Mouse (Mus musculus) liver, postnatal 0 days (tissue): ENCODE data around the gene Slc6a5. TPM values are rescaled to one million over a fixed set of nuclear protein-coding genes. Genes with fewer than 3 reads are reported as not detected.

Source experiments
- ATAC-seq: fragments of 200-750 bp; cut with Nextera tagmentation; 2 replicates; pipeline ENCODE4 v1.8.0; 2017; ENCODE audit warnings: mild to moderate bottlenecking, moderate library complexity
- DNase-seq: peaks from one replicate; pipeline ENCODE4 v3.0.0-alpha.2; 2016
- H3K27ac ChIP-seq: fragments of 300-500 bp; sonication (generic); 2 replicates; pipeline ENCODE4 v1.5.1; 2014; ENCODE audit warnings: antibody characterized with exemption, moderate library complexity, mild to moderate bottlenecking, low read depth
- H3K27me3 ChIP-seq: fragments of 300-500 bp; sonication (generic); 2 replicates; pipeline ENCODE4 v1.6.1; 2014; ENCODE audit warnings: low read length, control low read depth, mixed read lengths; ENCODE audit not compliant: insufficient read depth
- H3K36me3 ChIP-seq: fragments of 300-500 bp; sonication (generic); replicated peaks from 2 replicates; pipeline ENCODE4 v1.6.1; 2014; ENCODE audit warnings: mild to moderate bottlenecking, control low read depth, low read length, moderate library complexity, mixed read lengths; ENCODE audit not compliant: insufficient read depth
- H3K4me1 ChIP-seq: fragments of 300-500 bp; sonication (generic); 2 replicates; pipeline ENCODE4 v1.6.1; 2014; ENCODE audit warnings: antibody characterized with exemption, mild to moderate bottlenecking, control low read depth; ENCODE audit not compliant: insufficient read depth
- H3K4me2 ChIP-seq: fragments of 300-500 bp; sonication (generic); 2 replicates; pipeline ENCODE4 v1.6.1; 2014; ENCODE audit warnings: low read depth, mild to moderate bottlenecking, low read length, moderate library complexity, mixed read lengths
- H3K4me3 ChIP-seq: fragments of 300-500 bp; sonication (generic); 2 replicates; pipeline ENCODE4 v1.5.1; 2014; ENCODE audit warnings: low read depth, low read length
- H3K9ac ChIP-seq: fragments of 300-500 bp; sonication (generic); replicated peaks from 2 replicates; pipeline ENCODE4 v1.6.1; 2014; ENCODE audit warnings: mild to moderate bottlenecking, moderate library complexity
- H3K9me3 ChIP-seq: fragments of 300-500 bp; sonication (generic); 2 replicates; pipeline ENCODE4 v1.6.1; 2016; ENCODE audit warnings: mild to moderate bottlenecking, control low read depth, low read length, mixed read lengths
- CTCF ChIP-seq: sonication (generic); IDR thresholded peaks from 2 replicates; pipeline ENCODE4 v1.5.1; 2016; ENCODE audit warnings: antibody characterized with exemption, low read depth
- EP300 ChIP-seq: IDR thresholded peaks from 2 replicates; pipeline ENCODE4 v1.6.1; 2016; ENCODE audit warnings: antibody characterized with exemption, low read depth, mild to moderate bottlenecking
- WGBS: fragments of 180-500 bp; shearing (Covaris S2); extraction: QIAGEN DNeasy Blood & Tissue Kit; methylation state at CpG from one replicate; pipeline ENCODE4 v1.1.7; 2014; ENCODE audit not compliant: insufficient replicate concordance; 5-methylcytosine and 5-hydroxymethylcytosine counted together
- polyA plus RNA-seq: library from polyadenylated mRNA; unstranded; fragments of >200 nt; fragmentation: Nextera tagmentation; extraction: Ambion mirVana; gene quantifications from 2 replicates; pipeline ENCODE4 v1.2.1, GENCODE M21; 2015

Gene Slc6a5
- polyA plus RNA-seq, 1 experiment from 2014 or later, result not detected

- no peak overlapping the region for H3K4me3 ChIP-seq
- WGBS, result 34% methylated on average over 9 of the region's 9 CpGs
Observed at GRCm38 (mm10) chr7:49902003-49902552, 7.9 kb upstream of the Slc6a5 start.

DNA sequence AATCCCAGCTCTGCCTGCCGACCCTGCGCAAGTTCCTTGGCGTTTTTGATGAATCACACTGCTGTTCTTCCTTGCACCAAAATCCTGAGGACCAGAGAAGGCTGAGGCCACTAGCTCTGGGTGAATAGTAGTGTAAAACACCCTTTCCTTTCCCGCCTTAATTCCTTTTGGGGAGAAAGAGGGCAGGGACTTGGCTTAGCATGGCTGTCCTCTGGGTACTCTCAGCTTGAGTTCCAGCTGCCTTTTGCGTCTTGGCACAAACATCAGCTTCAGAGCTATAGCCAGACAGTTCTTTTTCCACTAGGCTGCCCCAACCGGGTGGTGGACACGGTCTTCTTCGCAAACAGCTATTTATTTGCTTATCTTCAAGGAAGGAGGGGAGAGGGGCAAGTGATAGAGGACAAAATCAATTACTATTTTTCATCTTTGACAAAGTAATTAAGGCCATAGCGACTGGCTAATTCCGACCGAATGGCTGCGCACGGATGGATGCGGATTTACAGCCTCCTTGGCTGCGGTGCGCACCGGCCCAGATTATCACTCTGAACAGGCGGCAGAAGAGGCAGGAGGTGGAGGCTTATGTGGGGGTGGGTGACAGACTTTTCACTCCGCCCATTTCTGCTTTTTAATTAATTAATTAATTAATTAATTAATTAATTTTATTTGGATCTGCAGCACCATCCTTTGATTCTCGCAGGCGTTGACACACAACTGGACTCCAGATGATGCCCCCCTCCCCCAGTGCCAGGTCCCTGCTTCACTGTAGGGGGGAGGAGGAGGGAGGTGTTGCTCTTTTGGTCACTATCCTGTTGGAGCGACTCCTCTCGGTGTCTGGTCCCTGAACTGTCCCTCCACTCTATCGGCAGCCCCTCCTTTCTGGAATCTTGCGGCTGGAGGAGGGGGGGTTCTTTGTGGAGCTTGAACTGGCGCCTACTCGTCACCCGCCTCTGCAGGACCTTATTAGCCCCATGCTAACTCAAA, 2.5 kb upstream of the Slc6a5 start:
- Histone ChIP-seq H3K4me2 (no peak overlapping the region), H3K27ac (no peak overlapping the region), H3K27me3 (peaks cover 68% of the 10 kb centered on the region), H3K9ac (no peak overlapping the region), H3K9me3 (no peaks in the 10 kb centered on the region), H3K4me1 (no peaks in the 10 kb centered on the region), H3K4me3 (no peak overlapping the region), H3K36me3 (no peaks in the 10 kb centered on the region)
- DNase-seq, result no peak
- no peak for TF ChIP-seq CTCF
- no peak for TF ChIP-seq EP300
- no peak for ATAC-seq
- 7% methylated on average over 28 of the region's 28 CpGs for WGBS

More at GRCm38 (mm10) chr7:49902003-49902552, 7.9 kb upstream of the Slc6a5 start:
- DNase-seq (no peak), ATAC-seq (no peak)
- Histone ChIP-seq H3K9ac (no peak overlapping the region), H3K4me2 (no peak overlapping the region), H3K27ac (no peak overlapping the region), H3K27me3 (peaks cover 14% of the 10 kb centered on the region), H3K9me3 (no peaks in the 10 kb centered on the region), H3K4me1 (no peaks in the 10 kb centered on the region), H3K36me3 (no peaks in the 10 kb centered on the region)
- TF ChIP-seq EP300 (no peak), CTCF (no peak)

GRCm38 (mm10) chr7:49908181-49908855, 1.6 kb upstream of the Slc6a5 start:
- Histone ChIP-seq H3K9me3 (no peaks in the 10 kb centered on the region), H3K9ac (no peak overlapping the region), H3K4me1 (no peaks in the 10 kb centered on the region), H3K27me3 (peaks cover 75% of the 10 kb centered on the region), H3K4me2 (no peak overlapping the region), H3K4me3 (no peak overlapping the region), H3K27ac (no peak overlapping the region), H3K36me3 (no peaks in the 10 kb centered on the region)
- no peak for DNase-seq
- WGBS, result 3% methylated on average over 24 of the region's 24 CpGs
- TF ChIP-seq CTCF (no peak), EP300 (no peak)
- ATAC-seq, result no peak

DNA sequence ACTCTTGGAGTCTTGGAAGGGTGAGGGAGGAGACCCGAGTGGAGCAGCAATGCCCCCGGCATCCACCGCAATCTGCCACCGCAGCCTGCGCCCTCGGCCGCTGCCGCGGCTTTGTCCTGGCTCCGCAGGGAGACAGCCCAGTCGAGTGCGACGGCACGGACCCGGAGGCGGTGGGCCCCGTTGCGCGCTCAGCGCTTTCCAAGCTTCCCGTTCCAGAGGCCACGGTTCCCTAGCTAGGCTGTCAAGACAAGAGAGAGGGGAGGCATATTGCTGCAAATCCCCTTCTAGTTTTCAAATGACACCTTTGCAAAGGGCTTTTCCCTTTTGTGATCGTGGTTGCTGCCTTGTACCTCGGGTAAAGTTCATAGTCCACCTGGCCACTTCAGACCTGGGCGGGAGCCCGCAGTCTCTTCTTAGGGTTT, 945 bp upstream of the Slc6a5 start:
- ATAC-seq, result no peak
- DNase-seq, result no peak

GRCm38 (mm10) chr7:49910361-49910760, 415 bp downstream of the Slc6a5 start:
- ATAC-seq (no peak), DNase-seq (no peak)
- Histone ChIP-seq H3K27me3 (peaks cover 95% of the 10 kb centered on the region), H3K4me1 (no peaks in the 10 kb centered on the region), H3K9ac (no peak overlapping the region), H3K9me3 (no peaks in the 10 kb centered on the region), H3K4me2 (no peak overlapping the region), H3K36me3 (no peaks in the 10 kb centered on the region), H3K4me3 (no peak overlapping the region), H3K27ac (no peak overlapping the region)
- WGBS, result 2% methylated on average over 16 of the region's 16 CpGs
- TF ChIP-seq CTCF (no peak), EP300 (no peak)

More for the DNA sequence above, 945 bp upstream of the Slc6a5 start:
- Histone ChIP-seq H3K9me3 (no peaks in the 10 kb centered on the region), H3K4me1 (no peaks in the 10 kb centered on the region), H3K4me2 (no peak overlapping the region), H3K9ac (no peak overlapping the region), H3K4me3 (no peak overlapping the region), H3K27ac (no peak overlapping the region), H3K36me3 (no peaks in the 10 kb centered on the region), H3K27me3 (peaks cover 81% of the 10 kb centered on the region)
- TF ChIP-seq EP300 (no peak), CTCF (no peak)
- under 1% methylated on average over 26 of the region's 26 CpGs for WGBS
